Mouse (Mus musculus) heart, adult 2 months (tissue): ENCODE measurements around the gene Pkd2.

Experiments used
- CTCF ChIP-seq: fragments of 200-600 bp; IDR thresholded peaks from 2 replicates; pipeline ENCODE4 v1.8.1; 2022; ENCODE audit warnings: antibody characterized with exemption, mild to moderate bottlenecking, moderate library complexity
- EP300 ChIP-seq: fragments of 200-500 bp; IDR thresholded peaks from 2 replicates; pipeline ENCODE4 v1.6.1; 2011; ENCODE audit warnings: low read depth, low read length, control low read depth; ENCODE audit not compliant: insufficient read depth

GRCm38 (mm10) chr5:104449491-104449890, 9.8 kb upstream of the Pkd2 start:
- TF ChIP-seq CTCF (no peak), EP300 (no peak)
